Mouse (Mus musculus) ES-E14 (cell line): ENCODE data around the gene Spred2.

Experiments used
- HCFC1 ChIP-seq: IDR thresholded peaks from 2 replicates; pipeline ENCODE4 v1.6.1; 2012; ENCODE audit warnings: low read length, inconsistent platforms, borderline replicate concordance; ENCODE audit not compliant: insufficient read depth
- MAFK ChIP-seq: IDR thresholded peaks from 2 replicates; pipeline ENCODE4 v1.6.1; 2014; ENCODE audit warnings: mild to moderate bottlenecking, low read depth, low read length, inconsistent platforms; ENCODE audit not compliant: insufficient read depth
- ZC3H11A ChIP-seq: IDR thresholded peaks from 2 replicates; pipeline ENCODE4 v1.6.1; 2012; ENCODE audit warnings: low read depth, mild to moderate bottlenecking, inconsistent platforms, low read length, borderline replicate concordance
- ZNF384 ChIP-seq: IDR thresholded peaks from 2 replicates; pipeline ENCODE4 v1.6.1; 2012; ENCODE audit warnings: low read depth, low read length, inconsistent platforms

DNA sequence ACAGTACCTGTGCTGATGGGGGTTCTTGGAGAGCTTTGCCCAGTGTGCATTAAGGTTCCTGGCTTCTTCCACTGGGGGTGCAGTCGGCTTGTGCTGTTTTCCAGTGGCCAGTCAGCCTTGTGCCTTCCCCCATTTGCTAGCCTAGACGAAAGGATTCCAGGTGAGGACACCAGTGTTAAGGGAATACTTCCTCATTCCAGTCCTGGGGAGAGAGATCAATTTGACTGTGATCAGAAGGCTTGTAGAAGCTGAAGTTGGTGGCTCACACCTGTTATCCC, 2.6 kb downstream of the Spred2 start:
- no peak for TF ChIP-seq ZC3H11A
- no peak for TF ChIP-seq HCFC1
- TF ChIP-seq ZNF384, result no peak
- no peak for TF ChIP-seq MAFK
